Mouse (Mus musculus) heart, postnatal 0 days (tissue): Measurements from ENCODE around the gene Mbnl2.

Source experiments
- CTCF ChIP-seq: IDR thresholded peaks from 2 replicates; pipeline ENCODE4 v1.5.1; 2016; ENCODE audit warnings: antibody characterized with exemption, control low read depth, low read depth
- EP300 ChIP-seq: IDR thresholded peaks from 2 replicates; pipeline ENCODE4 v1.6.1; 2016; ENCODE audit warnings: antibody characterized with exemption, low read depth

- TF ChIP-seq EP300 (no peak), CTCF (peak; percentile 44)
Observed at GRCm38 (mm10) chr14:120432773-120433172, 157.3 kb downstream of the Mbnl2 start.
